Mouse (Mus musculus) inflammation-experienced regulatory T-cells, adult 16 weeks (primary cell): Measurements from ENCODE around the gene Gm42417. TPM values are rescaled to one million over a fixed set of nuclear protein-coding genes. Genes with fewer than 3 reads are reported as not detected.

Experiments used
- polyA plus RNA-seq: library from polyadenylated mRNA; unstranded; fragments of 100-300 nt; shearing (Covaris generic); gene quantifications from one replicate; pipeline ENCODE4 v1.2.1, GENCODE M21; 2017

The Gm42417 gene
- polyA plus RNA-seq = not detected

GRCm38 (mm10) chr1:36539186-36539585, at the start of gene Gm42417:
Gene Gm42417, minus strand, starts transcription at chr1:36539429.

GRCm38 (mm10) chr1:36558031-36558993, 19.1 kb upstream of the Gm42417 start, which contains the start of gene Sema4c:
Gene Sema4c, minus strand, starts transcription at chr1:36558349.

GRCm38 (mm10) chr1:36546888-36547471, 7.8 kb upstream of the Gm42417 start, which contains the start of gene Ankrd39:
Gene Ankrd39, minus strand, starts transcription at chr1:36547445.

GRCm38 (mm10) chr1:36536783-36537182, 2.4 kb downstream of the Gm42417 start, which contains the start of gene Ankrd23:
Gene Ankrd23, minus strand, starts transcription at chr1:36536883.

GRCm38 (mm10) chr1:36511289-36512021, 27.8 kb downstream of the Gm42417 start, which contains the start of gene Cnnm3:
Gene Cnnm3, plus strand, starts transcription at chr1:36511867.

Other genes starting within 250 kb of the Gm42417 start
- gene Arid5a, start 231.7 kb downstream of the Gm42417 start, polyA plus RNA-seq = 158 TPM
- 71.1 TPM for gene Kansl3, start 170.2 kb downstream of the Gm42417 start, polyA plus RNA-seq
- 1.5 TPM for gene Fer1l5, start 167.1 kb downstream of the Gm42417 start, polyA plus RNA-seq
- gene Lman2l, start 94.2 kb downstream of the Gm42417 start, polyA plus RNA-seq = 36.5 TPM
- 2.2 TPM for gene Cnnm4, start 67.8 kb downstream of the Gm42417 start, polyA plus RNA-seq
- gene Cnnm3, start 27.6 kb downstream of the Gm42417 start, polyA plus RNA-seq = 3.3 TPM
- 28.9 TPM for gene Ankrd23, start 2.5 kb downstream of the Gm42417 start, polyA plus RNA-seq
- 46.5 TPM for gene Ankrd39, start 8.0 kb upstream of the Gm42417 start, polyA plus RNA-seq
- gene Sema4c, start 18.9 kb upstream of the Gm42417 start, polyA plus RNA-seq = 1.00 TPM
- not detected for gene Fam178b, start 143.8 kb upstream of the Gm42417 start, polyA plus RNA-seq
- 475 TPM for gene Cox5b, start 152.0 kb upstream of the Gm42417 start, polyA plus RNA-seq
- not detected for gene 4933424G06Rik, start 170.7 kb upstream of the Gm42417 start, polyA plus RNA-seq
- gene Actr1b, start 175.0 kb upstream of the Gm42417 start, polyA plus RNA-seq = 70.5 TPM
- gene Zap70, start 222.4 kb upstream of the Gm42417 start, polyA plus RNA-seq = 230 TPM